Mouse (Mus musculus): ENCODE results near the gene Fgfr2.

GRCm38 (mm10) chr7:130335440-130336051 is 2787.6 kb downstream of the Fgfr2 start:
- TF ChIP-seq POLR2A (IDR thresholded peaks at IDR 0.05; ENCODE audit: low read depth, low read length) (no peak), CTCF (IDR thresholded peaks at IDR 0.05; ENCODE audit: borderline replicate concordance, insufficient read depth, low read length) (no peak)
